Mouse (Mus musculus) ES-Bruce4 (cell line): Measurements from ENCODE around the gene Mrgpre. TPM values are rescaled to one million over a fixed set of nuclear protein-coding genes. Genes with fewer than 3 reads are reported as not detected.

ENCODE experiments used
- H3K27ac ChIP-seq: 2 replicates; pipeline ENCODE4 v1.5.1; 2012; ENCODE audit warnings: low read length, inconsistent platforms; ENCODE audit not compliant: insufficient read depth
- H3K27me3 ChIP-seq: 2 replicates; pipeline ENCODE4 v1.6.1; 2012; ENCODE audit warnings: mild to moderate bottlenecking, low read length, inconsistent platforms; ENCODE audit not compliant: control insufficient read depth, poor library complexity, insufficient read depth, severe bottlenecking
- H3K36me3 ChIP-seq: 2 replicates; pipeline ENCODE4 v1.6.1; 2012; ENCODE audit warnings: inconsistent platforms, mild to moderate bottlenecking, low read length, moderate library complexity; ENCODE audit not compliant: control insufficient read depth, poor library complexity, insufficient read depth, severe bottlenecking
- H3K4me1 ChIP-seq: one replicate; pipeline ENCODE4 v1.8.1; 2011; ENCODE audit warnings: low read length; ENCODE audit not compliant: control insufficient read depth, insufficient read depth
- H3K4me3 ChIP-seq: 2 replicates; pipeline ENCODE4 v1.5.1; 2011; ENCODE audit warnings: low read depth, mild to moderate bottlenecking, low read length
- H3K9ac ChIP-seq: 2 replicates; pipeline ENCODE4 v1.6.1; 2012; ENCODE audit warnings: low read depth, mild to moderate bottlenecking, inconsistent platforms; ENCODE audit not compliant: poor library complexity, severe bottlenecking
- H3K9me3 ChIP-seq: replicated peaks from 2 replicates; pipeline ENCODE4 v1.6.1; 2012; ENCODE audit warnings: mild to moderate bottlenecking, low read length, inconsistent platforms; ENCODE audit not compliant: control insufficient read depth, poor library complexity, insufficient read depth, severe bottlenecking
- CTCF ChIP-seq: IDR thresholded peaks from one replicate; pipeline ENCODE4 v1.8.1; 2011; ENCODE audit warnings: low read depth, low read length
- EP300 ChIP-seq: IDR thresholded peaks from 2 replicates; pipeline ENCODE4 v1.6.1; 2011; ENCODE audit warnings: low read depth, low read length; ENCODE audit not compliant: insufficient read depth
- POLR2A ChIP-seq: IDR thresholded peaks from one replicate; pipeline ENCODE4 v1.8.1; 2011; ENCODE audit warnings: low read length; ENCODE audit not compliant: insufficient read depth
- polyA plus RNA-seq: library from polyadenylated mRNA; stranded (reverse); fragments of >200 nt; gene quantifications from 2 replicates; pipeline ENCODE4 v1.2.4, GENCODE M21; 2011; ENCODE audit warnings: low read depth; ENCODE audit not compliant: missing spikeins, insufficient read depth, insufficient read length

Gene Mrgpre
- polyA plus RNA-seq, 1 experiment = 0.48 TPM

GRCm38 (mm10) chr7:143729886-143730285 is 54.4 kb downstream of the Mrgpre start:
- TF ChIP-seq POLR2A (no peak), EP300 (no peak), CTCF (no peak)
- Histone ChIP-seq H3K36me3 (no peaks in the 10 kb centered on the region), H3K9me3 (no peaks in the 10 kb centered on the region), H3K4me3 (no peak overlapping the region), H3K27me3 (no peaks in the 10 kb centered on the region), H3K27ac (no peak overlapping the region), H3K9ac (no peak overlapping the region), H3K4me1 (no peaks in the 10 kb centered on the region)

Other genes with a start within 250 kb of the Mrgpre start
- gene Nap1l4, start 235.4 kb downstream of the Mrgpre start, polyA plus RNA-seq = 179 and 208 TPM in 2 replicates
- gene Cars, start 184.4 kb downstream of the Mrgpre start, polyA plus RNA-seq = 143 and 149 TPM in 2 replicates
- not detected in 2 replicates for gene Tnfrsf26, start 155.8 kb downstream of the Mrgpre start, polyA plus RNA-seq
- gene Tnfrsf22, start 134.8 kb downstream of the Mrgpre start, polyA plus RNA-seq = 6.1 and 9.2 TPM in 2 replicates
- 3.3 and 4.4 TPM in 2 replicates for gene Tnfrsf23, start 98.6 kb downstream of the Mrgpre start, polyA plus RNA-seq
- 8.2 and 13.0 TPM in 2 replicates for gene Osbpl5, start 27.5 kb downstream of the Mrgpre start, polyA plus RNA-seq
- not detected in 2 replicates for gene Mrgprg, start 17.5 kb downstream of the Mrgpre start, polyA plus RNA-seq
- gene Nadsyn1, start 38.3 kb upstream of the Mrgpre start, polyA plus RNA-seq = 8.6 and 12.3 TPM in 2 replicates
- gene Dhcr7, start 38.6 kb upstream of the Mrgpre start, polyA plus RNA-seq = 114 and 117 TPM in 2 replicates
- gene Gm498, start 82.3 kb upstream of the Mrgpre start, polyA plus RNA-seq = not detected in 2 replicates
- 0.61 and 0.72 TPM in 2 replicates for gene Shank2, start 217.4 kb upstream of the Mrgpre start, polyA plus RNA-seq